Mouse (Mus musculus) embryonic facial prominence, embryonic 13.5 days (tissue): ENCODE results near the gene A530084C06Rik. TPM values are rescaled to one million over a fixed set of nuclear protein-coding genes. Genes with fewer than 3 reads are reported as not detected.

ENCODE experiments used
- ATAC-seq: fragments of 200-750 bp; cut with Nextera tagmentation; 2 replicates; pipeline ENCODE4 v1.8.0; 2017; ENCODE audit warnings: low read depth; ENCODE audit not compliant: insufficient number of reproducible peaks, insufficient read depth, low FRiP score, low TSS enrichment
- H3K27ac ChIP-seq: fragments of 300-500 bp; sonication (generic); 2 replicates; pipeline ENCODE4 v1.5.1; 2015; ENCODE audit warnings: moderate library complexity, mild to moderate bottlenecking, inconsistent platforms
- H3K27me3 ChIP-seq: fragments of 300-500 bp; sonication (generic); 2 replicates; pipeline ENCODE4 v1.6.1; 2015; ENCODE audit warnings: mild to moderate bottlenecking, inconsistent platforms
- H3K36me3 ChIP-seq: fragments of 300-500 bp; sonication (generic); 2 replicates; pipeline ENCODE4 v1.6.1; 2015; ENCODE audit warnings: mild to moderate bottlenecking, inconsistent platforms
- H3K4me1 ChIP-seq: fragments of 300-500 bp; sonication (generic); 2 replicates; pipeline ENCODE4 v1.6.1; 2015; ENCODE audit warnings: inconsistent platforms
- H3K4me2 ChIP-seq: fragments of 300-500 bp; sonication (generic); 2 replicates; pipeline ENCODE4 v1.6.1; 2015; ENCODE audit warnings: moderate library complexity, mild to moderate bottlenecking, inconsistent platforms
- H3K4me3 ChIP-seq: fragments of 300-500 bp; sonication (generic); 2 replicates; pipeline ENCODE4 v1.5.1; 2015; ENCODE audit warnings: mild to moderate bottlenecking, inconsistent platforms
- H3K9ac ChIP-seq: fragments of 300-500 bp; sonication (generic); 2 replicates; pipeline ENCODE4 v1.6.1; 2015; ENCODE audit warnings: mild to moderate bottlenecking, inconsistent platforms
- H3K9me3 ChIP-seq: fragments of 300-500 bp; sonication (generic); 2 replicates; pipeline ENCODE4 v1.6.1; 2016; ENCODE audit warnings: inconsistent platforms
- WGBS: fragments of 180-500 bp; shearing (Covaris S2); methylation state at CpG from one replicate; pipeline ENCODE4 v1.1.7; 2015; ENCODE audit warnings: mixed read lengths; 5-methylcytosine and 5-hydroxymethylcytosine counted together
- polyA plus RNA-seq: library from polyadenylated mRNA; unstranded; fragments of >200 nt; fragmentation: Nextera tagmentation; extraction: Ambion mirVana; gene quantifications from 2 replicates; pipeline ENCODE4 v1.2.1, GENCODE M21; 2015

Gene A530084C06Rik
- polyA plus RNA-seq, 1 experiment from 2014 or later = not detected

- Histone ChIP-seq H3K4me2 (no peak overlapping the region), H3K9ac (no peak overlapping the region), H3K36me3 (no peaks in the 10 kb centered on the region), H3K27me3 (no peaks in the 10 kb centered on the region), H3K27ac (no peak overlapping the region), H3K9me3 (no peaks in the 10 kb centered on the region), H3K4me1 (no peaks in the 10 kb centered on the region), H3K4me3 (no peak overlapping the region)
- no peak for ATAC-seq
- 65% methylated on average over 8 of the region's 8 CpGs for WGBS
These were observed 27.5 kb downstream of the A530084C06Rik start for GRCm38 (mm10) chr13:31531651-31532061.

DNA sequence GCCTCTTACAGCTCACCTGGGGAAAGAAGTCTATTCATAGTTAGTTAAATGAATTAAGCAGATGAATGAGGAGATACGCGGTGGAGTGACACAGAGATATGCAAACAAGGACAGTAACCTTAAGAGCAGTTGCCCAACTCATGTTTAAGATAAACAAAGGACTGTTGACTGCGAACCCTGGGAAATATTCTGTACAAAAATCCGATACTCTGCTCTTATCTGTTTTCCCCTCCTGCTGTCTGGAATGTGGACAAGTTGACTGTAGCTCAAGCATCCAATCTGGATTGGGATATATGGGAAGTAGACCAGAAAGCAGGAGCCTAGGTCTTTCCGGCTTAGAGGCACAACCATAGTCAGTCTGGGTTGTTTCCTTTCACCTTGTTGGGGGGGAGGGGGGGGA, 27.9 kb downstream of the A530084C06Rik start:
- H3K36me3 ChIP-seq = no peaks in the 10 kb centered on the region
- no peaks in the 10 kb centered on the region for H3K4me1 ChIP-seq
- H3K27ac ChIP-seq = no peak overlapping the region
- no peaks in the 10 kb centered on the region for H3K9me3 ChIP-seq
- WGBS = 87% methylated on average over 5 of the region's 5 CpGs
- no peaks in the 10 kb centered on the region for H3K27me3 ChIP-seq
- H3K4me3 ChIP-seq = no peak overlapping the region
- H3K4me2 ChIP-seq = no peak overlapping the region
- H3K9ac ChIP-seq = no peak overlapping the region
- no peak for ATAC-seq

DNA sequence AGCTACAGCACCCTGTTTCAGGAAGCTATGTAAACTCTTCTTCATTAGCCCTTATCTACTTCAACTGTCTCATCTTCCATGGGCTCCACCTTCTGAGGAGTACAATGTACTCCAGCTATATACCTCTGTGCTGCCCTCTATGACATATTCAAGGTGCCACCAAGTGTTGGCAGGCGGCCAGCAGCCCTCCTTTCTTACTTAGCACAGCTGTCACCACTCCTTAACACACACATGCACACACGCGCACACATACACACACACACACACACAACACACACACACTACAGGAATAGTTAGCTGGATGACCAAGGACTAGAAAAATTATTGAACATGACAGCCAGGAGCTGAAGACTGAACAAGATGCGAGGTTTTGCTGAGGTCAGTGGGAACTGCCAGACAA, 34.2 kb downstream of the A530084C06Rik start:
- ATAC-seq = no peak
- H3K4me2 ChIP-seq = no peak overlapping the region
- H3K36me3 ChIP-seq = no peaks in the 10 kb centered on the region
- H3K4me1 ChIP-seq = no peaks in the 10 kb centered on the region
- 80% methylated on average over 4 of the region's 4 CpGs for WGBS
- no peak overlapping the region for H3K9ac ChIP-seq
- no peaks in the 10 kb centered on the region for H3K27me3 ChIP-seq
- no peak overlapping the region for H3K4me3 ChIP-seq
- no peaks in the 10 kb centered on the region for H3K9me3 ChIP-seq
- H3K27ac ChIP-seq = no peak overlapping the region

GRCm38 (mm10) chr13:31518971-31519370, 40.2 kb downstream of the A530084C06Rik start:
- no peak for ATAC-seq
- Histone ChIP-seq H3K36me3 (no peaks in the 10 kb centered on the region), H3K9ac (no peak overlapping the region), H3K4me3 (no peak overlapping the region), H3K27me3 (no peaks in the 10 kb centered on the region), H3K9me3 (no peaks in the 10 kb centered on the region), H3K27ac (no peak overlapping the region), H3K4me1 (no peaks in the 10 kb centered on the region), H3K4me2 (no peak overlapping the region)
- 88% methylated on average over 9 of the region's 9 CpGs for WGBS

- no peak for ATAC-seq
- H3K4me2 ChIP-seq = no peak overlapping the region
- no peaks in the 10 kb centered on the region for H3K9me3 ChIP-seq
- H3K4me3 ChIP-seq = no peak overlapping the region
- no peak overlapping the region for H3K27ac ChIP-seq
- H3K27me3 ChIP-seq = no peaks in the 10 kb centered on the region
- H3K9ac ChIP-seq = no peak overlapping the region
- no peaks in the 10 kb centered on the region for H3K36me3 ChIP-seq
- 76% methylated on average over 10 of the region's 10 CpGs for WGBS
- H3K4me1 ChIP-seq = no peaks in the 10 kb centered on the region
These were observed 40.7 kb downstream of the A530084C06Rik start for GRCm38 (mm10) chr13:31518411-31518886.

- Histone ChIP-seq H3K9ac (no peak overlapping the region), H3K36me3 (no peaks in the 10 kb centered on the region), H3K9me3 (no peaks in the 10 kb centered on the region), H3K4me2 (no peak overlapping the region), H3K4me3 (no peak overlapping the region), H3K4me1 (no peaks in the 10 kb centered on the region), H3K27ac (no peak overlapping the region), H3K27me3 (no peaks in the 10 kb centered on the region)
- 92% methylated on average over 7 of the region's 7 CpGs for WGBS
- ATAC-seq = no peak
These were observed 43.9 kb downstream of the A530084C06Rik start for GRCm38 (mm10) chr13:31515261-31515660.

DNA sequence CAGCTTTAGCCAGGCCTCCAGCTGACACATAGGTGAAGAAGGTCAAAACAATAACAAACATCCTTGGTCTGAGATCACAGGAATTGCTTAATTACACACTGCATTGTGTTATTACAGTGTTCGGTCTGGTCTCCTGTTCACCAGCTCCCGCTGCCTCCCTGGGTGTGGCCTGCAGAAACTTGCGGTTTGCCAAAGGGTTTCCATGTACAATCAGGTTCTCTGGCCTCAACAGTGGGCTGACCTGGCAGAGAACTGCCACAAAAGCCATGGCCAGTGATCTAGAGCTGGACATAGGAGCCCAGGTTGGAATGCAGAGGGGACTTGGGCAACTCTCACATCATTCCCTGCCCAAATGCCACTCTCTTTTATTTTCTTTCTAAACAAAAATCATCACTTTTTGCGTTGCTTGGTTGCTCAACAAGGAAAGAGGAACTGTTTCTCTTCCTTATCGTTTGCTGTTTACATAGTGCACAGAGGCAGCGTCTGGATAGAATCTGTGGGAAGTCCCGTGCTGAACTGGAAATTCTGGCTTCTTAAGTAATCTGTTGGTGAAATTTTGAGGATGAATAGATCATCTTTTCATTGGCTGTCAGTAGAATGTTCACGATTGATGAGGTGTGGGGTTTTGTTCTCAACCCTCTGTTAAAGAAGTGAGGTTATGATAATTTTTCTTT, 52.5 kb downstream of the A530084C06Rik start:
- no peak overlapping the region for H3K4me3 ChIP-seq
- WGBS = 76% methylated on average over 8 of the region's 8 CpGs
- ATAC-seq = no peak

More for the DNA sequence above, 52.5 kb downstream of the A530084C06Rik start:
- Histone ChIP-seq H3K4me2 (no peak overlapping the region), H3K27ac (no peak overlapping the region), H3K9ac (no peak overlapping the region), H3K27me3 (no peaks in the 10 kb centered on the region), H3K4me1 (no peaks in the 10 kb centered on the region), H3K36me3 (no peaks in the 10 kb centered on the region), H3K9me3 (no peaks in the 10 kb centered on the region)

Other genes starting within 250 kb of the A530084C06Rik start
- 0.58 and 1.0 TPM in 2 replicates for gene Foxq1, start 3.2 kb downstream of the A530084C06Rik start, polyA plus RNA-seq
- gene Foxf2, start 66.5 kb upstream of the A530084C06Rik start, polyA plus RNA-seq = 3.9 and 7.5 TPM in 2 replicates
- gene Foxc1, start 247.3 kb upstream of the A530084C06Rik start, polyA plus RNA-seq = 1.6 and 2.9 TPM in 2 replicates